Mouse (Mus musculus): ENCODE data around the gene Mettl5. TPM values are rescaled to one million over a fixed set of nuclear protein-coding genes. Genes with fewer than 3 reads are reported as not detected.

Gene Mettl5
- polyA plus RNA-seq, 2 experiments: 14.0 to 33.7 TPM

DNA sequence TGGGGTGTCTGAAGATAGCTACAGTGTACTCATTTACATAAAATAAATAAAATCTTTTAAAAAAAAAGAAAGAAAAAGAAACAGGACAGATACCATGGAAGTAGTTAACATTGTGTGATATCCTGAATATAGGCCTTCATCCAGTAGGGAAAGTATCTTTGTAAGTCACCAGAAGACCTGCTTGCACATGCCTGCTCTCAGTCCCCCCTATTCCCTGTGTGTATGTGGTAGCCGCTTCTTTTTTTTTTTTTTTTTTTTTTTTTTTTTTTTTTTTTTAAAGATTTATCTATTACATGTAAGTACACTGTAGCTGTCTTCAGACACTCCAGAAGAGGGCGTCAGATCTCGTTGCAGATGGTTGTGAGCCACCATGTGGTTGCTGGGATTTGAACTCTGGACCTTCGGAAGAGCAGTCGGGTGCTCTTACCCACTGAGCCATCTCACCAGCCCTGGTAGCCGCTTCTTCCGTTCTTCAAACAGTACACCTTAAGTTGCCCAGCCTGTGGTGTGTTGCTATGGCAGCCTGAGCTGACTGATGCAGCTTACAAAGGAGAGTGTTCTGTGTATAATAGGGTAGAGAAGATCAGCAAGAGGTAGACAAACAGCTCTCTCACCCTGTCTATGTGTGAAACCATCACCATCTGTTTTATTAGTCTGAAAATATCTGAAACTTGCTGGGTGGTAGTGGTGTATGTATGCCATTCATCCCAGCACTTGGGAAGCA lies 48.0 kb downstream of the Mettl5 start:
- H3K27ac ChIP-seq (replicated peaks; ENCODE audit: low read depth, low read length): no peak overlapping the region
- DNase-seq (ENCODE audit: low spot score): no peak
- H3K9ac ChIP-seq (ENCODE audit: low read depth, low read length, severe bottlenecking): no peak overlapping the region
- no peak overlapping the region for H3K4me2 ChIP-seq (replicated peaks; ENCODE audit: low read depth, low read length, severe bottlenecking)
- no peaks in the 10 kb centered on the region for H3K9me3 ChIP-seq (ENCODE audit: control insufficient read depth, low read length)
- ATAC-seq (ENCODE audit: low FRiP score, low read depth): no peak
- no peak overlapping the region for H3K4me3 ChIP-seq (replicated peaks; ENCODE audit: low read length)
- TF ChIP-seq POLR2A (IDR thresholded peaks at IDR 0.05; ENCODE audit: borderline replicate concordance, extremely low read depth, insufficient read depth, insufficient read length): no peak
- H3K36me3 ChIP-seq (ENCODE audit: control insufficient read depth, insufficient read depth, low read length): peaks cover 32% of the 10 kb centered on the region
- 84% methylated on average over 7 of the region's 7 CpGs for WGBS
- no peaks in the 10 kb centered on the region for H3K27me3 ChIP-seq (ENCODE audit: control insufficient read depth, insufficient read depth, low read length)
- no peaks in the 10 kb centered on the region for H3K4me1 ChIP-seq (ENCODE audit: control insufficient read depth, insufficient read depth, low read length)

DNA sequence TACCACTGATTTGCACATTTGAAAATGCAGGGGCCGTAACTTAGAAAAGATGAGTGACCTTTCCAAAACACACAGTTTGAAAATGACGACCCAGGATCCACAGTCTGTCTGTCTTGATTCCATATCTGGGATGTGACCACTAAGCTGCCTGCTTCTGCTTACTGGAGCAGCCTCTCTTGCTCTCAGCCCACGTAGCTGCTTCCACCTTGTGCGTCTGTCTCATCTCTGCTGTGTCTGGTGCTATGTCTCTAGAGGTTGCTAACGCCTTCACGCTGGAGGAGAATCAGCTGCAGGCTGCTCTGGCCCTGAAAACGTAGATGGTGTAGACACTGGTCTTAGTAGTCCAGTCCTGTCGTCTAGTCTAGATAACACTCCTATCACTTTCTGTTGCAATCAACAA lies 55.3 kb downstream of the Mettl5 start:
- no peak for DNase-seq (ENCODE audit: low spot score)
- no peaks in the 10 kb centered on the region for H3K4me1 ChIP-seq (ENCODE audit: control insufficient read depth, insufficient read depth, low read length)
- 90% methylated on average over 8 of the region's 8 CpGs for WGBS
- H3K36me3 ChIP-seq (ENCODE audit: control insufficient read depth, insufficient read depth, low read length): peaks cover 57% of the 10 kb centered on the region
- no peak overlapping the region for H3K9ac ChIP-seq (ENCODE audit: low read depth, low read length, severe bottlenecking)
- no peak overlapping the region for H3K4me3 ChIP-seq (replicated peaks; ENCODE audit: low read length)
- H3K27me3 ChIP-seq (ENCODE audit: control insufficient read depth, insufficient read depth, low read length): no peaks in the 10 kb centered on the region
- no peak for ATAC-seq (ENCODE audit: low FRiP score, low read depth)
- H3K4me2 ChIP-seq (replicated peaks; ENCODE audit: low read depth, low read length, severe bottlenecking): no peak overlapping the region
- no peak for TF ChIP-seq POLR2A (IDR thresholded peaks at IDR 0.05; ENCODE audit: borderline replicate concordance, extremely low read depth, insufficient read depth, insufficient read length)
- H3K27ac ChIP-seq (replicated peaks; ENCODE audit: low read depth, low read length): no peak overlapping the region
- no peaks in the 10 kb centered on the region for H3K9me3 ChIP-seq (ENCODE audit: control insufficient read depth, low read length)

DNA sequence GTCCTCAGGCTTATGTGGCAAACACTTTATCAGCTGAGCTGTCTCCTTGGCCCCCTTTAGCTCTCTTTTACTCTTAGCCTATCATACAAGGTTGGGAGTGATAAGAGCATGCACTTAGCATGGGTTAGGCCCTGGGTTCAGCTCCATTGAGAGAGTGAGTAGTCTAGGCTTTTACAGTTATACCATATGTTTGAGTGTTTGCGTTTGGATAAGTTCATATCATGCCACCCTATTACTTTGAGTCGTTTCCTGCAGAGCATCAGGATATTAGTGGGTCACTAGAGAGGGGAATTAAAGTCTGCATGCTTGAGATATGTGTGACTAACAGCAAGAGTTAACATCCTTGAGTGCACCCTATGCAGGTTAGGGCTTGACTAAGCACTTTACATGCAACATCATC lies 55.7 kb downstream of the Mettl5 start:
- TF ChIP-seq POLR2A (IDR thresholded peaks at IDR 0.05; ENCODE audit: borderline replicate concordance, extremely low read depth, insufficient read depth, insufficient read length): no peak
- 85% methylated on average over 2 of the region's 2 CpGs for WGBS
- no peak overlapping the region for H3K9ac ChIP-seq (ENCODE audit: low read depth, low read length, severe bottlenecking)

DNA sequence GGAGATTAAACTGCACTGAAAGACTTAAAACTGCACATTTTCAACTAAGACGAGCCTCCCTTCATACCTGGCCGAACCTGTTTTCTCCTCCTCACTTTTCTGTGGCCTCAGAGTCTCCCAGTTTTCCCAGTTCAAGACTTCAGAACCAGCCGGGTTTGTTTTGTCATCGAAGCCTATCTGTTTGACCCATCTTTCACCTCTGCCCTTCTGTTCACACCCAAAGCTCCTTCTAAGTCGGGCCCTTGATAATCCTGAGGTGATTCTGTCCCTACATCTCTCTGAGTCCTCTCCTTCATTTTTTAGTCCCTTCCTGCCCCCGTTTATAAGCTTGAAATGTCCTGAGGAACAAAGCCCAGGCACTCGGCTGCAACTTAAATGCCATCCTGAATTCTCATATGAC lies 57.4 kb downstream of the Mettl5 start:
- no peak for ATAC-seq (ENCODE audit: low FRiP score, low read depth)
- H3K27ac ChIP-seq (replicated peaks; ENCODE audit: low read depth, low read length): no peak overlapping the region
- no peak overlapping the region for H3K9ac ChIP-seq (ENCODE audit: low read depth, low read length, severe bottlenecking)
- no peak overlapping the region for H3K4me3 ChIP-seq (replicated peaks; ENCODE audit: low read length)
- 0 out of 2 replicates have a peak, but pooled peaks cover 3% of the 10 kb centered on the region for H3K4me1 ChIP-seq (ENCODE audit: control insufficient read depth, insufficient read depth, low read length)
- H3K36me3 ChIP-seq (ENCODE audit: control insufficient read depth, insufficient read depth, low read length): peaks cover 41% of the 10 kb centered on the region
- no peak for TF ChIP-seq POLR2A (IDR thresholded peaks at IDR 0.05; ENCODE audit: borderline replicate concordance, extremely low read depth, insufficient read depth, insufficient read length)
- H3K27me3 ChIP-seq (ENCODE audit: control insufficient read depth, insufficient read depth, low read length): no peaks in the 10 kb centered on the region
- H3K4me2 ChIP-seq (replicated peaks; ENCODE audit: low read depth, low read length, severe bottlenecking): no peak overlapping the region
- no peak for DNase-seq (ENCODE audit: low spot score)
- WGBS: 31% methylated on average over 7 of the region's 7 CpGs
- H3K9me3 ChIP-seq (ENCODE audit: control insufficient read depth, low read length): no peaks in the 10 kb centered on the region

More for the DNA sequence above, 55.7 kb downstream of the Mettl5 start:
- Histone ChIP-seq H3K4me3 (replicated peaks; ENCODE audit: low read length) (no peak overlapping the region), H3K9me3 (ENCODE audit: control insufficient read depth, low read length) (no peaks in the 10 kb centered on the region), H3K4me1 (ENCODE audit: control insufficient read depth, insufficient read depth, low read length) (no peaks in the 10 kb centered on the region), H3K27ac (replicated peaks; ENCODE audit: low read depth, low read length) (no peak overlapping the region), H3K4me2 (replicated peaks; ENCODE audit: low read depth, low read length, severe bottlenecking) (no peak overlapping the region), H3K27me3 (ENCODE audit: control insufficient read depth, insufficient read depth, low read length) (no peaks in the 10 kb centered on the region), H3K36me3 (ENCODE audit: control insufficient read depth, insufficient read depth, low read length) (peaks cover 55% of the 10 kb centered on the region)
- DNase-seq (ENCODE audit: low spot score): no peak
- no peak for ATAC-seq (ENCODE audit: low FRiP score, low read depth)

GRCm38 (mm10) chr2:69826380-69826779 lies 59.0 kb downstream of the Mettl5 start:
- H3K27me3 ChIP-seq (ENCODE audit: control insufficient read depth, insufficient read depth, low read length): no peaks in the 10 kb centered on the region
- DNase-seq (ENCODE audit: low spot score): no peak
- WGBS: 85% methylated on average over 2 of the region's 2 CpGs
- ATAC-seq (ENCODE audit: low FRiP score, low read depth): no peak
- no peak for TF ChIP-seq POLR2A (IDR thresholded peaks at IDR 0.05; ENCODE audit: borderline replicate concordance, extremely low read depth, insufficient read depth, insufficient read length)
- no peak overlapping the region for H3K27ac ChIP-seq (replicated peaks; ENCODE audit: low read depth, low read length)
- H3K4me3 ChIP-seq (replicated peaks; ENCODE audit: low read length): no peak overlapping the region
- peaks cover 36% of the 10 kb centered on the region for H3K36me3 ChIP-seq (ENCODE audit: control insufficient read depth, insufficient read depth, low read length)
- no peak overlapping the region for H3K4me2 ChIP-seq (replicated peaks; ENCODE audit: low read depth, low read length, severe bottlenecking)
- no peaks in the 10 kb centered on the region for H3K9me3 ChIP-seq (ENCODE audit: control insufficient read depth, low read length)
- H3K4me1 ChIP-seq (ENCODE audit: control insufficient read depth, insufficient read depth, low read length): peaks cover 7% of the 10 kb centered on the region; the same call in 1 of the 2 replicates
- H3K9ac ChIP-seq (ENCODE audit: low read depth, low read length, severe bottlenecking): no peak overlapping the region
